Mouse (Mus musculus): Measurements from ENCODE around the gene Arid1b.

- no peak for TF ChIP-seq RCOR1 (conservative IDR thresholded peaks at IDR 0.05; ENCODE audit: low read depth, low read length)
- no peak for TF ChIP-seq USF1 (IDR thresholded peaks at IDR 0.05; ENCODE audit: low read depth, low read length)
- TF ChIP-seq GABPA (IDR thresholded peaks at IDR 0.05; ENCODE audit: insufficient replicate concordance, low read depth, low read length): no peak
These were observed 227.4 kb downstream of the Arid1b start for GRCm38 (mm10) chr17:5221558-5221957.

Data from CH12.LX (cell line).